Mouse (Mus musculus) cerebral cortex, adult 2 months (tissue): ENCODE results near the gene Sgpp1.

Experiments used
- WGBS: fragments of 180-500 bp; shearing (Covaris S2); methylation state at CpG from one replicate; pipeline ENCODE4 v1.1.7; 2018; 5-methylcytosine and 5-hydroxymethylcytosine counted together

Sgpp1 gene

GRCm38 (mm10) chr12:75731508-75731907, 4.0 kb downstream of the Sgpp1 start:
- 92% methylated on average over 3 of the region's 3 CpGs for WGBS

DNA sequence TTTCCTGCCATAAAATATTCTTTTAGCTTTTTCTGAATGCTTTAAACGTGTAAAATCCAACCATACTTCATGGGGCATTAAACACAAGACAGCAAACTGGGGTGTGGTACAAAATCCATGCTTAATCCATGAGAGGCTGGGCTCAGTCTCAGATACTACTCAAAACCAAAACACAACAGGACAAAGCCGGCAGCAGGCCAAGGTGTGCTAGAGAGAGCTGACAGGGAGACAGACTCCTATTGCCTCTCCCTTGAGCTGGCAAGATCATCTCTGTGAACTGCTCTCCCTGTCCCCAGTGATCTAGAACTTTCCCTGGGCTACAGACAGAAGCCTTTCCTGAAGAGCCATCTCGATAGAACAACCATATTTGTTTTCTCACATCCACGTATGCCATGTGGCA, 5.1 kb downstream of the Sgpp1 start:
- 70% methylated on average over 4 of the region's 4 CpGs for WGBS

DNA sequence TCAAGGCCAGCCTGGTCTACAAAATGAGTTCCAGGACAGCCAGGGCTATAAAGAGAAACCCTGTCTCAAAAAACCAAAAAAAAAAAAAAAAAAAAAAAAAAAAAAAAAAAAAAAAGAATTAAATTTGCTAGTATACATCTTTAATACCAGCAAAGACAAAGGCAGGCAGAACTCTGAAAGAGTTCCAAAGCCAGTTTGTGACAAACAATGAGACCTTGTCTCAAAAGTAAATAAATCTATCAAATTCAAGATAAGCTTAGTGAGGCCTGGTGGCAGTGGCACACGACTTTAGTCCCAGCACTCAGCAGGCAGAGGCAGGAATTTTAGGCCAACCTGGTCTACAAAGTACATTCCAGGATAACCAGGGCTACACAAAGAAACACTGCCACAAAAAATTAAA, 5.7 kb downstream of the Sgpp1 start:
- 61% methylated on average over 1 of the region's 1 CpGs for WGBS

GRCm38 (mm10) chr12:75727333-75728125, 8.0 kb downstream of the Sgpp1 start:
- WGBS: 93% methylated on average over 15 of the region's 15 CpGs

GRCm38 (mm10) chr12:75726349-75726861, 9.1 kb downstream of the Sgpp1 start:
- 70% methylated on average over 8 of the region's 8 CpGs for WGBS

- WGBS: 74% methylated on average over 14 of the region's 14 CpGs
Measured at GRCm38 (mm10) chr12:75724621-75725324, 10.8 kb downstream of the Sgpp1 start.

DNA sequence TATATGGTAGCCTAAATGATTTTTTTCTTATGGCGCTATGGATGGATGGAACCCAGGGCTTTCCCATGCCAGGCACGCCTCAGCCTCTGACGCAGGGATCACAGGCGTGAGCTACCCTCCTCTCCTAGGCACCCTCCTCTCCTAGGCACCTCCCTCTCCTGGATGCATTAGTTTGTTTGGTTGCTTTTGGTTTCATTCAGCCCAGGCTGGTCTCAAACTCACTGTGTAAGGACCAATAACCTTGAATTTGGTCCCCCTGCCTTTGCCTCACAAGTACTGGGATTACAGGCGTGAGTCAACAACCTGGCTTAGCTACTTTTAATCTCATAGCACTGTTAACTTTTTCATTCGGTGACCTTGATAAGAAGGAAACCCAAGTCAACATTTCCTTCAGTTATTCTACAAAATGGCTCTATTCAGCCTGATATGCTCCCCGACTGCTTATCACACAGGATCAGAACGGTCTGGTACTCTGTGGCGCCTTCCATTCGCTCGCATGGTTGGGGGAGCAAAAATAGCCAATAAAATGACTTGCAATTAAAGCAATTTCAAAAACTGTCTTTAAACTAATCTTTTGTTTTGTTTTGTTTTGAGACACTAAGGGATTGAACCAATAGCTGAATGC, 11.6 kb downstream of the Sgpp1 start:
- 93% methylated on average over 11 of the region's 11 CpGs for WGBS

DNA sequence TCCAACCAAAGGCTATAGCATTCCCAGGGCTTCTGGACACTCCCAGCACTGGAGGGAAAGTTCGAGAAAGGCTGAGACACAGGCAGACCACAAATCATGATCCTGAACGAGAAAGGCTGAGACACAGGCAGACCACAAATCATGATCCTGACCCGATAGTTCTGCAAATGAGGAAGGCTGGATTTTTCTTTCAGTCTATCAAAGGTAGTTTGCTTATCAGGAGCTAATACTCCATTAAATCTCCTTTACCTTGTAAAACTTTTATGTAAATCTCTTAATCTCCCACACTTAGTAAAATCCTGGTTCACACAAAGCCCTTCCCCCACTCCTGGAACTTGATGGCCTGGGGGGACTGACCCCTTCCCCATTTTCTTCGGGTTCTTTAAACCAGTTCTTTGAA, 13.6 kb downstream of the Sgpp1 start:
- 53% methylated on average over 4 of the region's 4 CpGs for WGBS

- WGBS: 54% methylated on average over 9 of the region's 9 CpGs
Measured at GRCm38 (mm10) chr12:75721006-75721405, 14.5 kb downstream of the Sgpp1 start.

- 90% methylated on average over 9 of the region's 9 CpGs for WGBS
Measured at GRCm38 (mm10) chr12:75713596-75713995, 21.9 kb downstream of the Sgpp1 start.

- 95% methylated on average over 7 of the region's 7 CpGs for WGBS
Measured at GRCm38 (mm10) chr12:75712905-75713304, 22.6 kb downstream of the Sgpp1 start.

- WGBS: 74% methylated on average over 9 of the region's 9 CpGs
Measured at GRCm38 (mm10) chr12:75710596-75711376, 24.7 kb downstream of the Sgpp1 start.

- 76% methylated on average over 2 of the region's 2 CpGs for WGBS
Measured at GRCm38 (mm10) chr12:75709506-75709905, 26.0 kb downstream of the Sgpp1 start.

DNA sequence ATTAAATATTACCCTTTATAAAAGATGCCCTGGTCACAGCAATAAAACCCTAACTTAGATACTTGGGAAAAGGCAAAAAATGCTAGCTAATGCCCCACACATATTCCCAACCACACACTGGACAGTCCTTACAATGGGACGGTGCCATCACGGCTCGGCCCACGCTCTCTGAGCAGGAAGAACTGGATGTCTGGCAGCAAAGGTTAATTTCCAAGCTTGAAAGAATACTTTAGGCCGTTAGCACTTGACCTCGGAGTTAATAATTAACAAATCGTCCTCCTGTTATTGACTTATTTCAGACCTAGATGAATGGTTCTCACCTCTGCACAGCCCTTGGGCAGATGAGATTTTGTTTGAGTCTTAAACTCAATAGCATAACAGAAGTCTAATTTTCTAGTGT, 28.9 kb downstream of the Sgpp1 start:
- WGBS: 93% methylated on average over 7 of the region's 7 CpGs

GRCm38 (mm10) chr12:75702739-75703122, 32.8 kb downstream of the Sgpp1 start:
- WGBS: 73% methylated on average over 3 of the region's 3 CpGs

GRCm38 (mm10) chr12:75702084-75702738, 33.3 kb downstream of the Sgpp1 start:
- 64% methylated on average over 14 of the region's 14 CpGs for WGBS

- 30% methylated on average over 21 of the region's 21 CpGs for WGBS
Measured at GRCm38 (mm10) chr12:75701173-75702083, 34.1 kb downstream of the Sgpp1 start.

- WGBS: 96% methylated on average over 3 of the region's 3 CpGs
Measured at GRCm38 (mm10) chr12:75698692-75699091, 36.8 kb downstream of the Sgpp1 start.

- WGBS: 95% methylated on average over 1 of the region's 1 CpGs
Measured at GRCm38 (mm10) chr12:75695845-75696244, 39.7 kb downstream of the Sgpp1 start.

- 92% methylated on average over 2 of the region's 2 CpGs for WGBS
Measured at GRCm38 (mm10) chr12:75689003-75689402, 46.5 kb downstream of the Sgpp1 start.
